Mouse (Mus musculus) left cerebral cortex, adult 8-10 months (tissue): Measurements from ENCODE around the gene Tenm2. TPM values are rescaled to one million over a fixed set of nuclear protein-coding genes. Genes with fewer than 3 reads are reported as not detected.
A peak's percentile ranks its signal among the peaks of the same experiment; 100 is the strongest.

Source experiments
- DNase-seq, 2 experiments: peaks; one replicate each; pipeline ENCODE4 v3.0.0; 2022; ENCODE audit warnings: low spot score in 2 of 2
- total RNA-seq, 4 experiments: library from RNA; stranded (reverse); gene quantifications; 2 replicates each; pipeline ENCODE4 v1.2.4; 2022

Tenm2 gene
- total RNA-seq = 10 to 100 TPM; 89.1 to 98.1 (median 90.5) TPM

GRCm38 (mm10) chr11:37235914-37236600 is at the start of gene Tenm2:
TSS of gene Tenm2 (minus strand) at chr11:37235964.
- DNase-seq = peak; percentile 62 to 79

GRCm38 (mm10) chr11:37285186-37285585 is 49.4 kb upstream of the Tenm2 start:
- DNase-seq = no peak

- DNase-seq = no peak
Measured at GRCm38 (mm10) chr11:37248796-37249195, 13.0 kb upstream of the Tenm2 start.

GRCm38 (mm10) chr11:37237096-37237725 is 1.4 kb upstream of the Tenm2 start:
- DNase-seq = peak in 1 of 2 experiments; percentile 25

- peak; percentile 53 to 61 for DNase-seq
Measured at GRCm38 (mm10) chr11:37236601-37237083, 878 bp upstream of the Tenm2 start.

- no peak for DNase-seq
Measured at GRCm38 (mm10) chr11:37235021-37235795, 556 bp downstream of the Tenm2 start.

- no peak for DNase-seq
Measured at GRCm38 (mm10) chr11:37227404-37227803, 8.4 kb downstream of the Tenm2 start.

- no peak for DNase-seq
Measured at GRCm38 (mm10) chr11:37226943-37227342, 8.8 kb downstream of the Tenm2 start.

- DNase-seq = no peak
Measured at GRCm38 (mm10) chr11:37222737-37223136, 13.0 kb downstream of the Tenm2 start.

GRCm38 (mm10) chr11:37222056-37222455 is 13.7 kb downstream of the Tenm2 start:
- peak in 1 of 2 experiments; percentile 61 for DNase-seq

GRCm38 (mm10) chr11:37220921-37221320 is 14.8 kb downstream of the Tenm2 start:
- no peak for DNase-seq

GRCm38 (mm10) chr11:37186132-37186531 is 49.6 kb downstream of the Tenm2 start:
- peak; percentile 42 to 63 for DNase-seq

- DNase-seq = no peak
Measured at GRCm38 (mm10) chr11:37177426-37177825, 58.3 kb downstream of the Tenm2 start.

- peak in 1 of 2 experiments; percentile 71 for DNase-seq
Measured at GRCm38 (mm10) chr11:37153933-37154880, 81.6 kb downstream of the Tenm2 start.

GRCm38 (mm10) chr11:37153382-37153781 is 82.4 kb downstream of the Tenm2 start:
- no peak for DNase-seq

GRCm38 (mm10) chr11:37150011-37150410 is 85.8 kb downstream of the Tenm2 start:
- DNase-seq = no peak

GRCm38 (mm10) chr11:37143996-37144395 is 91.8 kb downstream of the Tenm2 start:
- no peak for DNase-seq

- DNase-seq = no peak
Measured at GRCm38 (mm10) chr11:37143478-37143877, 92.3 kb downstream of the Tenm2 start.

GRCm38 (mm10) chr11:37128893-37129292 is 106.9 kb downstream of the Tenm2 start:
- DNase-seq = no peak

GRCm38 (mm10) chr11:37118058-37118457 is 117.7 kb downstream of the Tenm2 start:
- DNase-seq = no peak

- no peak for DNase-seq
Measured at GRCm38 (mm10) chr11:37115188-37115587, 120.6 kb downstream of the Tenm2 start.
